Mouse (Mus musculus): Measurements from ENCODE around the gene Cand2.
A peak's percentile ranks its signal among the peaks of the same experiment; 100 is the strongest.

DNA sequence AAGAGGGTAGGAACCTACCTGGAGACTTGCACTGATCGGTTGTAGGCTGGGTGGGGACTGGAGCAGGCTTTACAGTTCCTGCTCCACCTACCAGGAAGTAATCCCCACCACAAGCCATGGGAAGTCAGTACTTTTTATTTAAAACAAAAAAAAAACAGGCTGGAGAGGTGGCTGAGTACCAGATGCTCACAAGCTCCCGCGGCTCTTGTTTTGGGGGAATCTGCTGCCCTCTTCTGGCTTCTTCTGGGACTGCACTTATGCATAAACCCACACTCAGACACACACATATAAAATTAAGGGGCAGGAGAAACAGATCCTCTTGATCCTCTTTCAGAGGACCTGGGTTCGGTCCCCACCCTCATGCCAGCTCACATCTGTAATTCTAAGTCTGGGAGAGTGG is 39.4 kb upstream of the Cand2 start:
- TF ChIP-seq CTCF (IDR thresholded peaks at IDR 0.05; ENCODE audit: extremely low read depth, insufficient read depth, low read length) (peak; percentile 26; the same call in 1 of the 2 replicates), POLR2A (IDR thresholded peaks at IDR 0.05; ENCODE audit: extremely low read depth, insufficient read depth, low read length) (no peak)

Data from cortical plate, adult 2 months (tissue).